Mouse (Mus musculus) MEL (cell line): ENCODE results near the gene Poll. TPM values are rescaled to one million over a fixed set of nuclear protein-coding genes. Genes with fewer than 3 reads are reported as not detected.

Experiments used
- DNase-seq: peaks from one replicate; pipeline ENCODE4 v3.0.0; 2011; ENCODE audit warnings: low read depth, low spot score
- H3K27ac ChIP-seq: 2 replicates; pipeline ENCODE4 v1.5.1; 2012; ENCODE audit warnings: low read depth, mild to moderate bottlenecking, control low read depth, low read length, moderate library complexity; ENCODE audit not compliant: control insufficient read depth
- H3K27me3 ChIP-seq, 2 experiments: fragments of 150-350 bp in 1 of 2; sonication (generic) in 1 of 2; 2 replicates each; pipeline ENCODE4 v1.6.1; 2012; ENCODE audit warnings: low read length in 2 of 2, mild to moderate bottlenecking in 2 of 2, improper control_type of control experiment in 1 of 2, moderate library complexity in 1 of 2; ENCODE audit not compliant: insufficient read depth in 2 of 2, control insufficient read depth in 1 of 2
- H3K36me3 ChIP-seq, 2 experiments: 2 replicates each; pipeline ENCODE4 v1.6.1; 2012 to 2014; ENCODE audit warnings: low read length in 2 of 2, improper control_type of control experiment in 1 of 2, inconsistent platforms in 1 of 2, mild to moderate bottlenecking in 1 of 2; ENCODE audit not compliant: insufficient read depth in 2 of 2, control insufficient read depth in 1 of 2
- H3K4me1 ChIP-seq, 2 experiments: fragments of 150-350 bp in 1 of 2; sonication (generic) in 1 of 2; 2 replicates each; pipeline ENCODE4 v1.6.1; 2012; ENCODE audit warnings: low read length in 2 of 2, improper control_type of control experiment in 1 of 2, mild to moderate bottlenecking in 1 of 2; ENCODE audit not compliant: insufficient read depth in 2 of 2, control insufficient read depth in 1 of 2
- H3K4me3 ChIP-seq, 2 experiments: fragments of 150-350 bp in 1 of 2; sonication (generic) in 1 of 2; 2 replicates each; pipeline ENCODE4 v1.5.1; 2012; ENCODE audit warnings: low read depth in 2 of 2, low read length in 2 of 2, mild to moderate bottlenecking in 2 of 2, moderate library complexity in 2 of 2, control low read depth in 1 of 2, improper control_type of control experiment in 1 of 2; ENCODE audit not compliant: control insufficient read depth in 1 of 2, insufficient read depth in 1 of 2
- H3K79me2 ChIP-seq: 2 replicates; pipeline ENCODE4 v1.6.1; 2012; ENCODE audit warnings: mild to moderate bottlenecking, low read length, moderate library complexity; ENCODE audit not compliant: control insufficient read depth, poor library complexity, insufficient read depth
- H3K9ac ChIP-seq: 2 replicates; pipeline ENCODE4 v1.6.1; 2012; ENCODE audit warnings: low read depth, mild to moderate bottlenecking, control low read depth, low read length, moderate library complexity; ENCODE audit not compliant: control insufficient read depth, poor library complexity, severe bottlenecking
- H3K9me3 ChIP-seq: fragments of 150-350 bp; sonication (generic); replicated peaks from 2 replicates; pipeline ENCODE4 v1.6.1; 2012; ENCODE audit warnings: mild to moderate bottlenecking, low read length, improper control_type of control experiment, moderate library complexity; ENCODE audit not compliant: insufficient read depth
- BHLHE40 ChIP-seq: IDR thresholded peaks from 2 replicates; pipeline ENCODE4 v1.6.1; 2012; ENCODE audit warnings: low read depth, mild to moderate bottlenecking, inconsistent platforms, low read length, improper control_type of control experiment, borderline replicate concordance
- EP300 ChIP-seq, 2 experiments: IDR thresholded peaks; 2 replicates each; pipeline ENCODE4 v1.6.1; 2011; ENCODE audit warnings: improper control_type of control experiment in 2 of 2, low read length in 2 of 2, low read depth in 1 of 2, mild to moderate bottlenecking in 1 of 2
- ETS1 ChIP-seq: IDR thresholded peaks from 2 replicates; pipeline ENCODE4 v1.6.1; 2012; ENCODE audit warnings: low read depth, mild to moderate bottlenecking, inconsistent platforms, low read length, improper control_type of control experiment, moderate library complexity
- GATA1 ChIP-seq: IDR thresholded peaks from 2 replicates; pipeline ENCODE4 v1.6.1; 2011; ENCODE audit warnings: low read depth, low read length, improper control_type of control experiment
- HCFC1 ChIP-seq: IDR thresholded peaks from 2 replicates; pipeline ENCODE4 v1.6.1; 2012; ENCODE audit warnings: low read depth, mild to moderate bottlenecking, inconsistent platforms, low read length, improper control_type of control experiment, moderate library complexity
- JUND ChIP-seq: IDR thresholded peaks from 2 replicates; pipeline ENCODE4 v1.6.1; 2011; ENCODE audit warnings: low read depth, mild to moderate bottlenecking, improper control_type of control experiment, low read length
- MAFK ChIP-seq: IDR thresholded peaks from 2 replicates; pipeline ENCODE4 v1.6.1; 2011; ENCODE audit warnings: low read depth, mild to moderate bottlenecking, low read length, improper control_type of control experiment, borderline replicate concordance
- MAX ChIP-seq: IDR thresholded peaks from 2 replicates; pipeline ENCODE4 v1.6.1; 2011; ENCODE audit warnings: low read length, improper control_type of control experiment
- MXI1 ChIP-seq: IDR thresholded peaks from 2 replicates; pipeline ENCODE4 v1.6.1; 2011; ENCODE audit warnings: mild to moderate bottlenecking, low read depth, low read length, improper control_type of control experiment
- MYB ChIP-seq: IDR thresholded peaks from 2 replicates; pipeline ENCODE4 v1.6.1; 2011; ENCODE audit warnings: mild to moderate bottlenecking, low read depth, low read length, improper control_type of control experiment
- MYC ChIP-seq: IDR thresholded peaks from 2 replicates; pipeline ENCODE4 v1.6.1; 2011; ENCODE audit warnings: low read depth, mild to moderate bottlenecking, low read length, improper control_type of control experiment, moderate library complexity
- NELFE ChIP-seq: IDR thresholded peaks from 2 replicates; pipeline ENCODE4 v1.6.1; 2011; ENCODE audit warnings: low read depth, low read length, improper control_type of control experiment
- POLR2AphosphoS2 ChIP-seq: IDR thresholded peaks from 2 replicates; pipeline ENCODE4 v1.6.1; 2011; ENCODE audit warnings: low read length, improper control_type of control experiment
- RCOR1 ChIP-seq: IDR thresholded peaks from 2 replicates; pipeline ENCODE4 v1.6.1; 2012; ENCODE audit warnings: low read depth, mild to moderate bottlenecking, inconsistent platforms, low read length, improper control_type of control experiment
- SIN3A ChIP-seq: IDR thresholded peaks from 2 replicates; pipeline ENCODE4 v1.6.1; 2012; ENCODE audit warnings: low read length, improper control_type of control experiment, inconsistent platforms
- TAL1 ChIP-seq: IDR thresholded peaks from 2 replicates; pipeline ENCODE4 v1.6.1; 2012; ENCODE audit warnings: mild to moderate bottlenecking, inconsistent platforms, low read length, moderate library complexity, mixed read lengths
- TCF12 ChIP-seq: IDR thresholded peaks from 2 replicates; pipeline ENCODE4 v1.6.1; 2014; ENCODE audit warnings: low read depth, mild to moderate bottlenecking, inconsistent platforms, low read length, improper control_type of control experiment, moderate library complexity
- USF2 ChIP-seq, 2 experiments: IDR thresholded peaks; 2 replicates each; pipeline ENCODE4 v1.6.1; 2011 to 2012; ENCODE audit warnings: improper control_type of control experiment in 2 of 2, low read length in 2 of 2, borderline replicate concordance in 1 of 2, inconsistent platforms in 1 of 2, low read depth in 1 of 2, mild to moderate bottlenecking in 1 of 2; ENCODE audit not compliant: insufficient read depth in 1 of 2
- ZC3H11A ChIP-seq: IDR thresholded peaks from 2 replicates; pipeline ENCODE4 v1.6.1; 2012; ENCODE audit warnings: low read depth, mild to moderate bottlenecking, inconsistent platforms, low read length, improper control_type of control experiment
- ZKSCAN1 ChIP-seq: IDR thresholded peaks from 2 replicates; pipeline ENCODE4 v1.6.1; 2012; ENCODE audit warnings: low read depth, mild to moderate bottlenecking, inconsistent platforms, low read length, improper control_type of control experiment, moderate library complexity
- ZNF384 ChIP-seq: IDR thresholded peaks from 2 replicates; pipeline ENCODE4 v1.6.1; 2012; ENCODE audit warnings: low read depth, mild to moderate bottlenecking, inconsistent platforms, low read length, improper control_type of control experiment
- polyA plus RNA-seq, 2 experiments: library from polyadenylated mRNA; stranded (reverse) in 1 of 2; unstranded in 1 of 2; fragments of >175 nt in 1 of 2; fragments of >200 nt in 1 of 2; gene quantifications; 2 replicates each; pipeline versions ENCODE4 v1.2.1 to v1.2.4; 2012; ENCODE audit warnings: low replicate concordance in 2 of 2, low read depth in 1 of 2; ENCODE audit not compliant: insufficient read length in 2 of 2, insufficient read depth in 1 of 2, missing spikeins in 1 of 2
- total RNA-seq: library from RNA; depleted of rRNA; stranded (reverse); fragments of 300-350 nt; gene quantifications from 2 replicates; pipeline ENCODE4 v1.2.3, GENCODE M21; 2012

Gene Poll
- total and polyA plus RNA-seq, 3 experiments = 14.9 to 19.0 TPM; not detected in 1

DNA sequence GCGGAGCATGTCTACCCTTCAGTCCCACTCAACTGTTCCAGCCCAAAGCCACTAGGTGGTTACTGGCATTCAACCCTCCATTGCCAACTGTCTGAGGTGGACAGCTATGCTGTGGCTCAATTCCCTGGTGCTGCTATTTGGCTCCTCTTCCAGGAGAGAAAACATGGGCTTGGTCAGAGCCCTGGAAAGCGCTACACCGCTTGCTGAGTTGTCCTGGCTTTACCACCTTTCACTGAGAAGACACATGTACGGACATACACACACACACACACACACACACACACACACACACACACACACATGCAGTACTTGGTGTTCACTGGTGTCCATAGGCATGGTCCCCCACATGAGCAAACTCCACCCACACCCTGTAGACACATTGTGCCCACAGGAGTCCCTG is 46.4 kb upstream of the Poll start:
- H3K9ac ChIP-seq = no peak overlapping the region
- H3K36me3 ChIP-seq = peaks cover 0 to 18% of the 10 kb centered on the region in 2 experiments; a peak in 2 of 4 replicates
- DNase-seq = no peak
- no peak for TF ChIP-seq MAX
- no peak for TF ChIP-seq ETS1
- TF ChIP-seq NELFE = no peak
- H3K4me3 ChIP-seq = no peak overlapping the region
- peaks cover 15 to 19% of the 10 kb centered on the region in 2 experiments for H3K4me1 ChIP-seq
- no peaks in the 10 kb centered on the region for H3K9me3 ChIP-seq
- no peaks in the 10 kb centered on the region for H3K27me3 ChIP-seq
- no peaks in the 10 kb centered on the region for H3K79me2 ChIP-seq
- H3K27ac ChIP-seq = no peak overlapping the region

DNA sequence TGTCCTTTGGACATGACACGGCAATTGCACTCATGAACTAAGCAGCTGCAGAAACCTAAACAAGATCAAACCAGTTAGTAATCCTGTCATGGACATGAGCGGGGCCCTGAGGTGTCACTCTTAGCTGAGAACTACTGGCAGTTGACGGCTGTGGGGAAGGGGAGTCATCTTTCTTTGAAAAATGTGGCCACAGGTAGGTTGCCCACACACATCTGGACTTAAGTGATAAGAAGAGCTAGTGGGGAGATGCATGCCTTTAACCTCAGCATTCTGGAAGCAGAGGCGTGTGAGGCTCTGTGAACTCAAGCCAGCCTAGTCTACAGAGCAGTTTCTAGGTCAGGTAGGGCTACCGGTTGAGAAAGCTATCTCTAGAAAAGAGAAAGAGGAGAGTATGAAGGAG is 42.3 kb upstream of the Poll start:
- H3K9ac ChIP-seq = peak overlapping the region; percentile 26
- H3K27ac ChIP-seq = peak overlapping the region; percentile 90
- H3K4me1 ChIP-seq = peaks cover 19 to 28% of the 10 kb centered on the region in 2 experiments
- H3K79me2 ChIP-seq = no peaks in the 10 kb centered on the region
- DNase-seq = peak; percentile 96
- H3K36me3 ChIP-seq = peaks cover 0 to 23% of the 10 kb centered on the region in 2 experiments; a peak in 2 of 4 replicates
- no peak overlapping the region for H3K4me3 ChIP-seq
- TF ChIP-seq ZNF384 = 0 out of 2 replicates have a peak, but pooled peaks have one; percentile 7
- no peak for TF ChIP-seq USF2 (IDR thresholded peaks at IDR 0.05; ENCODE audit: borderline replicate concordance in 1 of 2, insufficient read depth in 1 of 2, low read depth in 1 of 2, low read length in 2 of 2)
- peak; percentile 76 for TF ChIP-seq MYC
- peak; percentile 72 for TF ChIP-seq ETS1
- TF ChIP-seq EP300 (IDR thresholded peaks at IDR 0.05; ENCODE audit: low read depth in 1 of 2, low read length in 2 of 2) = peak; percentile 95 to 96
- TF ChIP-seq RCOR1 = peak; percentile 78
- TF ChIP-seq TCF12 = peak; percentile 95
- 0 out of 2 replicates have a peak, but pooled peaks have one; percentile 4 for TF ChIP-seq BHLHE40
- TF ChIP-seq ZKSCAN1 = no peak
- peak; percentile 73 for TF ChIP-seq MAX
- TF ChIP-seq HCFC1 = no peak
- peak; percentile 87 for TF ChIP-seq MYB
- TF ChIP-seq ZC3H11A = 0 out of 2 replicates have a peak, but pooled peaks have one; percentile 2
- TF ChIP-seq GATA1 = peak; percentile 88
- no peak for TF ChIP-seq JUND
- TF ChIP-seq TAL1 = peak; percentile 99
- no peak for TF ChIP-seq POLR2AphosphoS2
- TF ChIP-seq MXI1 = peak; percentile 79
- TF ChIP-seq MAFK = no peak; the same call in 1 of the 2 replicates
- peak; percentile 82 for TF ChIP-seq SIN3A
- no peaks in the 10 kb centered on the region for H3K27me3 ChIP-seq
- no peaks in the 10 kb centered on the region for H3K9me3 ChIP-seq
